Mouse (Mus musculus) cerebellum, postnatal 10 days (tissue): ENCODE results near the gene Gm20517.

Experiments
- DNase-seq, 2 experiments: peaks; one replicate each; pipeline ENCODE4 v3.0.0; 2021; ENCODE audit warnings: mixed read lengths in 2 of 2

The Gm20517 gene

GRCm38 (mm10) chr17:47712889-47713571, 101.6 kb downstream of the Gm20517 start:
- no peak for DNase-seq

- no peak for DNase-seq
Measured at GRCm38 (mm10) chr17:47715037-47715436, 103.6 kb downstream of the Gm20517 start.

- no peak for DNase-seq
Measured at GRCm38 (mm10) chr17:47721183-47721582, 109.8 kb downstream of the Gm20517 start.

GRCm38 (mm10) chr17:47726566-47726965, 115.2 kb downstream of the Gm20517 start, which contains the start of gene Pgc:
Gene Pgc (plus strand): TSS chr17:47726842.
- DNase-seq, result no peak

- DNase-seq, result no peak
Measured at GRCm38 (mm10) chr17:47730633-47731575, 119.5 kb downstream of the Gm20517 start.
